In genomic region chr1:66806821-66807220, GRCm38 (mm10) we compare ENCODE assay signal across 16 mouse cellular contexts.
"Had no signal": no experiment of that assay in that cellular context is flagged by ENCODE, and none has a peak within 500 bp of the region (broad histone marks: within the 10 kb centered on the region; RNA-seq: fewer than 3 reads in every experiment).

No protein-coding gene starts in this region.

- DNase-seq: kidney, postnatal 25 days; left cerebral cortex, postnatal 4 days; liver, postnatal 0 days; lung, embryonic 14.5 days; lung, postnatal 10 days; lung, postnatal 4 days; midbrain, embryonic 14.5 days; thymus, adult 2 months; thymus, postnatal 14 days; thymus, postnatal 4 days had no signal

- H3K9me3 ChIP-seq: limb, embryonic 12.5 days; limb, embryonic 15.5 days had no signal

- H3K4me1 ChIP-seq: limb, embryonic 15.5 days had no signal

- H3K27me3 ChIP-seq: limb, embryonic 12.5 days; limb, embryonic 15.5 days had no signal

- ATAC-seq: liver, postnatal 0 days had no signal

- H3K27ac ChIP-seq: kidney, postnatal 0 days; layer of hippocampus, adult 2 months; limb, embryonic 12.5 days; limb, embryonic 15.5 days; liver, embryonic 14.5 days; stomach, postnatal 0 days had no signal

- H3K36me3 ChIP-seq: limb, embryonic 15.5 days had no signal

- H3K4me3 ChIP-seq: layer of hippocampus, adult 2 months; limb, embryonic 12.5 days; limb, embryonic 15.5 days had no signal
